Mouse (Mus musculus) lung, embryonic 14.5 days (tissue): Measurements from ENCODE around the gene Tnf. TPM values are rescaled to one million over a fixed set of nuclear protein-coding genes. Genes with fewer than 3 reads are reported as not detected.

Source experiments
- ATAC-seq: fragments of 200-750 bp; cut with Nextera tagmentation; 2 replicates; pipeline ENCODE4 v1.8.0; 2017; ENCODE audit warnings: mild to moderate bottlenecking, moderate TSS enrichment, moderate library complexity; ENCODE audit not compliant: insufficient read depth
- DNase-seq: peaks from one replicate; pipeline ENCODE4 v3.0.0-alpha.2; 2015
- H3K27ac ChIP-seq: fragments of 300-500 bp; sonication (generic); 2 replicates; pipeline ENCODE4 v1.5.1; 2014; ENCODE audit warnings: low read depth, mild to moderate bottlenecking, moderate library complexity
- H3K27me3 ChIP-seq: fragments of 300-500 bp; sonication (generic); 2 replicates; pipeline ENCODE4 v1.6.1; 2014; ENCODE audit warnings: low read length, control low read depth; ENCODE audit not compliant: insufficient read depth
- H3K36me3 ChIP-seq: fragments of 300-500 bp; sonication (generic); 2 replicates; pipeline ENCODE4 v1.6.1; 2014; ENCODE audit warnings: control low read depth; ENCODE audit not compliant: insufficient read depth
- H3K4me1 ChIP-seq: fragments of 300-500 bp; sonication (generic); 2 replicates; pipeline ENCODE4 v1.6.1; 2014; ENCODE audit warnings: antibody characterized with exemption, control low read depth; ENCODE audit not compliant: insufficient read depth
- H3K4me2 ChIP-seq: fragments of 300-500 bp; sonication (generic); 2 replicates; pipeline ENCODE4 v1.6.1; 2014; ENCODE audit warnings: mild to moderate bottlenecking
- H3K4me3 ChIP-seq: fragments of 300-500 bp; sonication (generic); 2 replicates; pipeline ENCODE4 v1.5.1; 2014; ENCODE audit warnings: low read depth, low read length
- H3K9ac ChIP-seq: fragments of 300-500 bp; sonication (generic); 2 replicates; pipeline ENCODE4 v1.6.1; 2014
- H3K9me3 ChIP-seq: fragments of 300-500 bp; sonication (generic); 2 replicates; pipeline ENCODE4 v1.6.1; 2016; ENCODE audit warnings: low read depth, low read length, control low read depth
- CTCF ChIP-seq: IDR thresholded peaks from 2 replicates; pipeline ENCODE4 v1.5.1; 2016; ENCODE audit warnings: antibody characterized with exemption, low read depth
- whole genome bisulfite sequencing: fragments of 180-500 bp; shearing (Covaris S2); extraction: QIAGEN DNeasy Blood & Tissue Kit; methylation state at CpG from one replicate; pipeline ENCODE4 v1.1.7; 2014; 5-methylcytosine and 5-hydroxymethylcytosine counted together
- polyA plus RNA-seq: library from polyadenylated mRNA; unstranded; fragments of >200 nt; fragmentation: Nextera tagmentation; extraction: Ambion mirVana; gene quantifications from 2 replicates; pipeline ENCODE4 v1.2.1, GENCODE M21; 2014

The Tnf gene
- polyA plus RNA-seq, 1 experiment from 2014 or later, result 0.21 TPM

DNA sequence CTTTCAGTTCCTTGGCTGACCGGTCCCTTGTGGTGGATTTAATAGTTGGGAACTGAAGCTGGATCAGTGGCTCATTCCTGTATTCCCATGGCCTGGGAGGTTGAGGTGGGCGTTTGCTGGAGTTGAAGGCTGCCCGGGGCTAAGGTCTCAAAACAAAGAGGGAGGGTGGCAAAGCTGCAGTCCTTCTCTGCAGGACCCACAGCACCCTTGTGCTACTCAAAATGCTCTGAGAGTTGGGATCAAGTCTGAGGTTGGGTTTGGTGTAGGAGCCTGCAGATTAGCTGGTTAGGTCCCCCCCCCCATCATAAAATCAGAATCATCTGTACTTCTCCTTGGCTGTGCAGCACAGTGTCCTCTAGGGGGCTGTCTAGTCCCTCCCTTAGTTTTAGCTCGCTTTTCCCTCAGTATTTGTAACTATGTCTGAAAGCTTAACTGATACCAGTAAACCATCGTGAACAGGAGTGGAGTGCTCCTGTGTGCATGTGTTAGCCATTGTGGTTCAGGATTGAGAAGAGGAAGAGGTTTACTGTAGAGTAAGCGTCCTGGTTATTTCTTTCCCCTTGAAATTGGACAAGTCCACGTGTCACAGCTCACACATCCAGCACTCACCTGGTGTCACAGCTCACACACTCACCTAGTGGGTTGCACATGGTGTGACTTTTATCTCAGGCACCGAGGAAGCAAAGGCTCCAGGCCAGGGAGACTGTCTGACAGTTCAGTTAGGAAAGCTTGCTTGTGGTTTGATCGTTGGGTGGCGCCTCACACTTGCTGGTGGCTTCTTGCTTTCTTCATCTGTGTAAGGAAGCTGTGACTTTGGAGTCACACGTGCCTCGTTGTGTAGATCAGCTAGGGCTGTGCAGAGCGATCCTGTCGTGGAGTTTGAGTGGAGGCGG, 44.2 kb upstream of the Tnf start:
- Histone ChIP-seq H3K9ac (0 out of 2 replicates have a peak overlapping the region, but pooled peaks have one; percentile 21), H3K36me3 (peaks cover 80% of the 10 kb centered on the region), H3K27ac (no peak overlapping the region), H3K27me3 (no peaks in the 10 kb centered on the region), H3K9me3 (no peaks in the 10 kb centered on the region), H3K4me2 (peak overlapping the region; percentile 85; the same call in 1 of the 2 replicates), H3K4me3 (no peak overlapping the region; the same call in 1 of the 2 replicates), H3K4me1 (peaks cover 8% of the 10 kb centered on the region)
- peak; percentile 62 for DNase-seq
- 77% methylated on average over 15 of the region's 15 CpGs for WGBS
- no peak for ATAC-seq
- TF ChIP-seq CTCF, result peak; percentile 60

DNA sequence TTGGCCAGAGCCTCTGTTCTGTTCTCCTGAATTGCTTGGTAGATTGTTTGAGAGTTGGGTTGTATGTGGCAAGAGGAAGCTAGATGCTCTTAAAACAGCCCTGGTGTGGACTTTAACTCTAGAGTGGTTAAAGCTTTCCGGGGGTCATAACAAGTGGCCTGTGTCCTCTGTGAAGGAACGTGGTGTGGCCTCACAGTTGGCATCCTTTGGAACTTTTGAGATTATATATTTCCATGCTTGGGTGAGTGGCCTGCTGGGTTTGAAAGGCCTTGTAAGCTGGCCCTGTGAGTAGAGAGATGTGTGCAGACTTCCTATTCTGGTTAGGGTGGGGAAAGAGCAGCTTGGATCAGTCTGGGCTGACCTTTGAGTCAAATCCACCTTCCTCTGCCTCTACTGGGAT, 43.2 kb upstream of the Tnf start:
- Histone ChIP-seq H3K9me3 (no peaks in the 10 kb centered on the region), H3K36me3 (peaks cover 70% of the 10 kb centered on the region), H3K4me1 (peaks cover 14% of the 10 kb centered on the region), H3K27me3 (no peaks in the 10 kb centered on the region), H3K27ac (no peak overlapping the region), H3K4me3 (peak overlapping the region; percentile 97), H3K9ac (peak overlapping the region; percentile 100), H3K4me2 (peak overlapping the region; percentile 85)
- TF ChIP-seq CTCF, result no peak
- whole genome bisulfite sequencing, result 65% methylated on average over 2 of the region's 2 CpGs
- ATAC-seq, result no peak
- no peak for DNase-seq

DNA sequence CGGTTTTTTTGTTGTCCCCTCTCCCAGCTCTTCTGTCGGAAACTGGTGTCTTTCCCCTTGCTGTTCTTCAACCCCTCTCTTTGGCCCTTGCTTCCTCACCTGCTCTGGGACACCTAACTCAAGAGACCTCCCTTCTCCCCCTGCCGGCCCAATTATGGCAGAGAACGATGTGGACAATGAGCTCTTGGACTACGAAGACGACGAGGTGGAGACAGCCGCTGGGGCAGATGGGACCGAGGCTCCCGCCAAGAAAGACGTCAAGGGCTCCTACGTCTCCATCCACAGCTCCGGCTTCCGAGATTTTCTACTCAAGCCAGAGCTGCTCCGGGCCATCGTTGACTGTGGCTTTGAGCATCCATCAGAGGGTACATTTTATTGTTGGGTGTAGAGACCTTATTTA, 41.3 kb upstream of the Tnf start:
- peak overlapping the region; percentile 85 for H3K4me2 ChIP-seq
- peak overlapping the region; percentile 100 for H3K27ac ChIP-seq
- no peaks in the 10 kb centered on the region for H3K9me3 ChIP-seq
- H3K4me3 ChIP-seq, result peak overlapping the region; percentile 97
- peaks cover 51% of the 10 kb centered on the region for H3K36me3 ChIP-seq
- TF ChIP-seq CTCF, result peak; percentile 48
- DNase-seq, result peak; percentile 76
- no peaks in the 10 kb centered on the region for H3K27me3 ChIP-seq
- peaks cover 14% of the 10 kb centered on the region for H3K4me1 ChIP-seq
- ATAC-seq, result no peak
- H3K9ac ChIP-seq, result peak overlapping the region; percentile 100
- WGBS, result under 1% methylated on average over 16 of the region's 16 CpGs

DNA sequence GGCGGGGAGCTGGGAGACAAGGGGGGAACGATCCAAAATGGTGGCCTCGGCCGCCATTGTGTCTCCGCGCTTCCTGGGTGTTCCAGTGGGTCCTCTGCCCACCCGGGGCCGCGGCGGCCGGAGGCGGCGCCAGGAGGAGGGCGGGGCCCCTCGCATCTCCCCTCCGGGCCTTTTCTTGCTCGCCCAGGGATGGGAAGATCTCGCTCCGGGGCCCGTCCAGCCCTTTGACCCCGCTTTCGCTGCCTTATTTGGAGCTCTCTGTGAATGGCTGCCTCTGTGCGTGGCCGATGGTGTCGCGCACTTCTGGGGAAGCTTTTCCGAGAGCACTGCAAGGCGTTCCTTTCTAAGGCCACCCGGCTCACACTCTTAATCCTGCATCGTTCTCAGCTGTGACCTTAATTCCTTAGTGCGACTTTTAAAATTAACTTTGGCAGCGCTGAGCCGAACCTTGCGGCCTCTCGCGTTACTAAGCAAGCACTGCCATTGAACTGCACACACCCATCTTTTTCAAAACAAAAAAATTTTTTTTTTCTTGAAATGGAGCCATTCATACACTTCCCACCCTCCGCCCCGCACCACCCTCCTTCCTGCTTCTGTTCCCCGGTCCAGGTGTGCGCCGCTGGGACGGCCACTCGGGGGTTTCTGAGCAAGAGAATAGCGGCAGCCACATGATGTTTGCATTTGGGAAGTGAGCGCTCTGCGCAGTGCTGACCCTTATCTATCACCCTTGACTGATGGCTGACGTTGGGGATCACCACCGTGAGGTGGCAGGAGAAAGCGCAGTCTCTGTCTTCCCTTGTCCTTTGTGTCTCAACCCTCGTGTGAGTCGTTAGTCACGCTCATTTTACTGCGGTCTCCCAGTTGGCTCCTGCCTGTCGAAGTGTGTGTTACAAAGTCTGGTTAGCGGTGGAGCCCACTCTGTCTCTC, 40.5 kb upstream of the Tnf start:
- H3K27me3 ChIP-seq, result no peaks in the 10 kb centered on the region
- peaks cover 14% of the 10 kb centered on the region for H3K4me1 ChIP-seq
- under 1% methylated on average over 50 of the region's 55 CpGs for WGBS

DNA sequence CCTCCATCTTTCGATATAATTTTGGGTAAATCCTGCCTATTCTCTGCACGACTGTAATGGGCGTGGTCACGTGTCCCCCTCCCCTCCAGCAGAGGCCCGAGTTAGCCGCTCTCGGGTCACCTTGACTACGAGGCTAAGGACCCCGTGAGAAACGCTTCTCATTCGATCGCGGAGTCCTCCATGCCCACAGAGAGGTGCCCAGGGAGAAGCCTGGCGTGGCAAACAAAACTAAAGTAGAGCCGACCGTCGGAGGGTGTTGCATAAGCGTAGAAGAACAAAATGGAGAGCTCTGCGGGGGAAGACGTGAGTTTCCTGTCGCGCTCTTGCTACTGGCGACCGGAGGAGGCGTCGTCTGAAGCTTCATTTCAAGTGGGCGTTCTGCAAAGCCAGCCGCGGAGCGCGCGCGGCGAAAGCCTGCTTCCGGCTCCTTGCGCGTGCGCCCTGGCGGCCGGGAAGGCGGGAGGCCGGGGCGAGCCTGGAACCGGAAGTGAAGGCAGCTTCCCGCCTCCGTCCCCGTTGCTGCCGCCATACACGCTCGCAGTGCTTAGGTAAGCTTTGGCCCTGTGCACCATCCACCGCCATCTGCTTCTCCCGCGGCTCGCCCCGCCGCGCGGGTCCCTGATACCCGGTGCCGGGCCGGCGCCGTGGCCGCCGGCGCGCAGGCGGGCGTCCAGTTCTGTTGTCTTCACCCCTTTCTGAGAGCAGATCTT, 39.7 kb upstream of the Tnf start, which contains the start of gene Ddx39b:
TSS of gene Ddx39b (plus strand) at position 442 of the 710 bp plus-strand sequence.
- peak; percentile 90 for ATAC-seq
- H3K4me2 ChIP-seq, result peak within 1 kb of the TSS; percentile 85
- H3K27ac ChIP-seq, result peak within 1 kb of the TSS; percentile 100
- WGBS, result under 1% methylated on average over 69 of the region's 69 CpGs
- H3K36me3 ChIP-seq, result peaks cover 37% of the 10 kb centered on the region
- no peaks in the 10 kb centered on the region for H3K9me3 ChIP-seq
- no peak for TF ChIP-seq CTCF
- H3K4me3 ChIP-seq, result peak within 1 kb of the TSS; percentile 97
- peak; percentile 98 for DNase-seq
- peaks cover 14% of the 10 kb centered on the region for H3K4me1 ChIP-seq
- no peaks in the 10 kb centered on the region for H3K27me3 ChIP-seq
- peak within 1 kb of the TSS; percentile 100 for H3K9ac ChIP-seq

More for the DNA sequence above, 40.5 kb upstream of the Tnf start:
- peak; percentile 55 for ATAC-seq
- no peaks in the 10 kb centered on the region for H3K9me3 ChIP-seq
- peak; percentile 84 for DNase-seq
- H3K36me3 ChIP-seq, result peaks cover 45% of the 10 kb centered on the region
- H3K4me3 ChIP-seq, result peak overlapping the region; percentile 97
- peak overlapping the region; percentile 100 for H3K9ac ChIP-seq
- H3K27ac ChIP-seq, result peak overlapping the region; percentile 100
- peak; percentile 25 for TF ChIP-seq CTCF
- peak overlapping the region; percentile 85 for H3K4me2 ChIP-seq
